Mouse (Mus musculus) cerebellum, adult (tissue): Measurements from ENCODE around the gene Stx4a.
A peak's percentile ranks its signal among the peaks of the same experiment; 100 is the strongest.
"Not testable (repeated sequence)": the region's sequence is repeated elsewhere in the genome, so short reads cannot be mapped to it uniquely, and the experiment has no call there.

ENCODE experiments used
- ATAC-seq: cut with Nextera tagmentation; 2 replicates; pipeline ENCODE4 v1.9.2; 2017; ENCODE audit warnings: mild to moderate bottlenecking, moderate library complexity, mixed read lengths; ENCODE audit not compliant: insufficient number of reproducible peaks, low FRiP score, low TSS enrichment

Stx4a gene

GRCm38 (mm10) chr7:127895891-127896290, 71.8 kb downstream of the Stx4a start:
- ATAC-seq: not testable (repeated sequence)

- ATAC-seq: 0 out of 2 replicates have a peak, but pooled peaks have one; percentile 19
Measured at GRCm38 (mm10) chr7:127896384-127896783, 72.3 kb downstream of the Stx4a start.

- ATAC-seq: no peak
Measured at GRCm38 (mm10) chr7:127897542-127897941, 73.4 kb downstream of the Stx4a start.

GRCm38 (mm10) chr7:127898179-127898956, 74.3 kb downstream of the Stx4a start:
- ATAC-seq: no peak
